Mouse (Mus musculus) brain, embryonic 14.5 days (tissue): Measurements from ENCODE around the gene Tnfsf9.

ENCODE experiments used
- CTCF ChIP-seq: fragments of 200-500 bp; IDR thresholded peaks from 2 replicates; pipeline ENCODE4 v1.5.1; 2012; ENCODE audit warnings: inconsistent platforms, mild to moderate bottlenecking, moderate library complexity, borderline replicate concordance; ENCODE audit not compliant: insufficient read depth, insufficient read length; ENCODE audit errors: extremely low read depth
- POLR2A ChIP-seq: fragments of 200-500 bp; IDR thresholded peaks from 2 replicates; pipeline ENCODE4 v1.6.1; 2012; ENCODE audit warnings: mild to moderate bottlenecking, inconsistent platforms, borderline replicate concordance; ENCODE audit not compliant: poor library complexity, insufficient read depth, insufficient read length, severe bottlenecking; ENCODE audit errors: extremely low read depth

DNA sequence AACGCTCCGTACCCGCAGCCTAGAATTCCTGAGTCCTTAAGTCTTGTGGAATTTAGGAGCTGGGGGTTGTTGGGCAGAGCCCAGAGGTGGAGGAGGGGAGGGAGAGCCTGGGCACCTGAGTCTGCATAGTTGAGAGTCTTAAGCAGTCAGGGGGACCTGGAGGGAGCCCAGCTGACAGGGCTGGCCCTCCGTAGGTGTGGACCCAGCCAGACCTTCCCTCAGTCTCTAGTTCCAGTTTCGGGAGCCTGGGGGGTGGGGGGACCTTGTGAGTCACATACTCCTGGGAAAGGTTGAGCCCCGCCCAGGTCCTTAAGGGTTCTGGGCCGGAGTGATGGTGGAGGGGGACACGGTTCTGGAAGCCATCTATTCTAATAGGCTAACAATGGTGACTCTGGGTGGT is 42.1 kb upstream of the Tnfsf9 start:
- TF ChIP-seq CTCF, result no peak
- TF ChIP-seq POLR2A, result no peak
